Mouse (Mus musculus) heart, embryonic 11.5 days (tissue): ENCODE measurements around the gene Hpgds. TPM values are rescaled to one million over a fixed set of nuclear protein-coding genes. Genes with fewer than 3 reads are reported as not detected.

Experiments
- ATAC-seq: fragments of 200-750 bp; cut with Nextera tagmentation; replicated peaks from 2 replicates; pipeline ENCODE4 v1.8.0; 2017; ENCODE audit warnings: moderate library complexity; ENCODE audit not compliant: insufficient number of reproducible peaks, low FRiP score, low TSS enrichment
- H3K27ac ChIP-seq: fragments of 300-500 bp; sonication (generic); 2 replicates; pipeline ENCODE4 v1.5.1; 2014; ENCODE audit warnings: mild to moderate bottlenecking, low read depth, low read length
- H3K27me3 ChIP-seq: fragments of 300-500 bp; sonication (generic); 2 replicates; pipeline ENCODE4 v1.6.1; 2014; ENCODE audit warnings: mild to moderate bottlenecking, low read length, mixed read lengths; ENCODE audit not compliant: control insufficient read depth, insufficient read depth
- H3K36me3 ChIP-seq: fragments of 300-500 bp; sonication (generic); 2 replicates; pipeline ENCODE4 v1.6.1; 2014; ENCODE audit warnings: mild to moderate bottlenecking, low read length, moderate library complexity, mixed read lengths; ENCODE audit not compliant: control insufficient read depth, insufficient read depth
- H3K4me1 ChIP-seq: fragments of 300-500 bp; sonication (generic); 2 replicates; pipeline ENCODE4 v1.6.1; 2014; ENCODE audit warnings: low read length; ENCODE audit not compliant: control insufficient read depth, insufficient read depth
- H3K4me2 ChIP-seq: fragments of 300-500 bp; sonication (generic); 2 replicates; pipeline ENCODE4 v1.6.1; 2014; ENCODE audit warnings: mild to moderate bottlenecking, moderate library complexity
- H3K4me3 ChIP-seq: fragments of 300-500 bp; sonication (generic); 2 replicates; pipeline ENCODE4 v1.5.1; 2014; ENCODE audit warnings: low read depth, low read length
- H3K9ac ChIP-seq: fragments of 300-500 bp; sonication (generic); 2 replicates; pipeline ENCODE4 v1.6.1; 2014; ENCODE audit warnings: mild to moderate bottlenecking, low read depth, low read length, moderate library complexity
- H3K9me3 ChIP-seq: fragments of 300-500 bp; sonication (generic); replicated peaks from 2 replicates; pipeline ENCODE4 v1.6.1; 2016; ENCODE audit warnings: low read length; ENCODE audit not compliant: control insufficient read depth
- WGBS: fragments of 180-500 bp; shearing (Covaris S2); extraction: QIAGEN DNeasy Blood & Tissue Kit; methylation state at CpG from one replicate; pipeline ENCODE4 v1.1.7; 2014; ENCODE audit not compliant: insufficient replicate concordance; 5-methylcytosine and 5-hydroxymethylcytosine counted together
- polyA plus RNA-seq: library from polyadenylated mRNA; unstranded; fragments of >200 nt; fragmentation: Nextera tagmentation; extraction: Ambion mirVana; gene quantifications from 2 replicates; pipeline ENCODE4 v1.2.1, GENCODE M21; 2014

Gene Hpgds
- polyA plus RNA-seq, 1 experiment from 2014 or later = 1.3 TPM

DNA sequence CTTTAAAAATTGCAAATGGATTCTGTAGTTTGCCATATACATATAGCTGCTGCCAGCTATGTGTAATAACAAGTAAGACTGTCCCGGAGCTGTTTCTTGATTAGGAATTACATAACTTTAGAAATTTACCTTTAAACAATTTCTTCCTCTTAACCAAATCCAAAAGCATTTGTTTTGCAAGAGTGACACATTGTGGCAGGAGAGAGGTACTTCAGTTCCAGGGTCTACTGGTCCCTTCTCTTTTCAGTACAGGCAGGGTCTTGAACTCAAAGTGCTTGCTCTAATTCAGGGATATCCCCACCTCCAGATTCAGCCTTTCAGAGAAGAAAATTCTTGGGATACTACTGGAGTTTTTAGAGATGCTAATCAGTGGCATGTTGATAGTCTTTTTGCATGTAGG, 65.6 kb downstream of the Hpgds start:
- no peaks in the 10 kb centered on the region for H3K27me3 ChIP-seq
- H3K9ac ChIP-seq = no peak overlapping the region
- H3K9me3 ChIP-seq = no peaks in the 10 kb centered on the region
- no peak overlapping the region for H3K27ac ChIP-seq
- H3K4me2 ChIP-seq = no peak overlapping the region
- no peak overlapping the region for H3K4me3 ChIP-seq
- 82% methylated on average over 1 of the region's 1 CpGs for WGBS
- H3K4me1 ChIP-seq = no peaks in the 10 kb centered on the region
- no peak for ATAC-seq
- peaks cover 4% of the 10 kb centered on the region; the same call in 1 of the 2 replicates for H3K36me3 ChIP-seq

DNA sequence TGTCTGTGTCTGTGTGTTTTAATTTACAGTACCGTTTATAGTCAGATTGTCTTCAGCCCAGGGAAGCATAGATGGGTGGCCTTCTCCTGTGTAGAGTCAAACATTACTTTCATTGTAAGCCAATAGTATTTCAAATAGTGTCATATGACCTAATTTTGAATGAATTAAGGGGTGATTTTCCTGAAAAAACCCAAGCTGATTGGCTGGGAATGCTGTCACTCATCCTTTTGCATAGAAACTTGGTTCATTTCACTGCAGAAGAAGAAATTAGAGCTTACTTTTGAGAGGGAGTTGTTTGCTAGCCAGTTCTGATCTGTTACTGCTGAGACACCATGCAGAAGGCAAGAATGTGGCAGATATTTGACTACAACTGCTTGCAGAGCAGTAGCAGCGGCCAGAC, 69.5 kb downstream of the Hpgds start:
- no peaks in the 10 kb centered on the region for H3K27me3 ChIP-seq
- no peak overlapping the region for H3K27ac ChIP-seq
- no peak for ATAC-seq
- no peak overlapping the region for H3K4me2 ChIP-seq
- H3K9ac ChIP-seq = no peak overlapping the region
- no peaks in the 10 kb centered on the region for H3K9me3 ChIP-seq
- WGBS = 83% methylated on average over 2 of the region's 2 CpGs
- H3K36me3 ChIP-seq = peaks cover 19% of the 10 kb centered on the region
- no peak overlapping the region for H3K4me3 ChIP-seq
- no peaks in the 10 kb centered on the region for H3K4me1 ChIP-seq

Other genes with a start within 250 kb of the Hpgds start
- 52.7 and 68.1 TPM in 2 replicates for gene Smarcad1, start 102.3 kb downstream of the Hpgds start, polyA plus RNA-seq
- gene C130060K24Rik, start 236.2 kb upstream of the Hpgds start, polyA plus RNA-seq = 0.80 and 0.87 TPM in 2 replicates